Mouse (Mus musculus) neural tube, embryonic 11.5 days (tissue): ENCODE measurements at regions not wholly inside any gene's neighbourhood (a gene's known extent, or its start where the extent isn't known, plus 50 kb on each side); places are given as distances from the start of the nearest gene placed in this dataset.

Experiments
- ATAC-seq: fragments of 200-750 bp; cut with Nextera tagmentation; 2 replicates; pipeline ENCODE4 v1.8.0; 2017; ENCODE audit warnings: moderate number of reproducible peaks, mild to moderate bottlenecking, moderate TSS enrichment, moderate library complexity; ENCODE audit not compliant: insufficient read depth, low FRiP score, low TSS enrichment
- DNase-seq: peaks from one replicate; pipeline ENCODE4 v3.0.0-alpha.2; 2015; ENCODE audit warnings: low spot score
- H3K27ac ChIP-seq: fragments of 300-500 bp; sonication (generic); 2 replicates; pipeline ENCODE4 v1.5.1; 2014; ENCODE audit warnings: low read depth, mild to moderate bottlenecking, low read length
- H3K27me3 ChIP-seq: fragments of 300-500 bp; sonication (generic); 2 replicates; pipeline ENCODE4 v1.6.1; 2014; ENCODE audit warnings: mild to moderate bottlenecking, low read length, mixed read lengths; ENCODE audit not compliant: control insufficient read depth, insufficient read depth
- H3K36me3 ChIP-seq: fragments of 300-500 bp; sonication (generic); 2 replicates; pipeline ENCODE4 v1.6.1; 2014; ENCODE audit warnings: mild to moderate bottlenecking, low read length, moderate library complexity, mixed read lengths; ENCODE audit not compliant: control insufficient read depth, insufficient read depth
- H3K4me1 ChIP-seq: fragments of 300-500 bp; sonication (generic); 2 replicates; pipeline ENCODE4 v1.6.1; 2014; ENCODE audit warnings: low read length, mixed read lengths; ENCODE audit not compliant: control insufficient read depth, insufficient read depth
- H3K4me2 ChIP-seq: fragments of 300-500 bp; sonication (generic); 2 replicates; pipeline ENCODE4 v1.6.1; 2014; ENCODE audit warnings: low read depth, mild to moderate bottlenecking, moderate library complexity
- H3K4me3 ChIP-seq: fragments of 300-500 bp; sonication (generic); 2 replicates; pipeline ENCODE4 v1.5.1; 2014; ENCODE audit warnings: low read depth, low read length
- H3K9ac ChIP-seq: fragments of 300-500 bp; sonication (generic); 2 replicates; pipeline ENCODE4 v1.6.1; 2014; ENCODE audit warnings: mild to moderate bottlenecking, low read length
- H3K9me3 ChIP-seq: fragments of 300-500 bp; sonication (generic); 2 replicates; pipeline ENCODE4 v1.6.1; 2016; ENCODE audit warnings: low read length; ENCODE audit not compliant: control insufficient read depth
- WGBS: fragments of 180-500 bp; shearing (Covaris S2); extraction: QIAGEN DNeasy Blood & Tissue Kit; methylation state at CpG from one replicate; pipeline ENCODE4 v1.1.7; 2014; 5-methylcytosine and 5-hydroxymethylcytosine counted together

GRCm38 (mm10) chr4:89391463-89392308, 80.8 kb upstream of the Cdkn2b start:
- DNase-seq (no peak), ATAC-seq (no peak)
- no peak overlapping the region for H3K4me3 ChIP-seq
- no peak overlapping the region for H3K27ac ChIP-seq
- H3K27me3 ChIP-seq = no peaks in the 10 kb centered on the region
- no peak overlapping the region for H3K4me2 ChIP-seq
- H3K9ac ChIP-seq = no peak overlapping the region
- no peaks in the 10 kb centered on the region for H3K9me3 ChIP-seq
- H3K36me3 ChIP-seq = no peaks in the 10 kb centered on the region
- 89% methylated on average over 9 of the region's 9 CpGs for WGBS
- H3K4me1 ChIP-seq = no peaks in the 10 kb centered on the region

GRCm38 (mm10) chr4:89383548-89383947, 72.7 kb upstream of the Cdkn2b start:
- no peaks in the 10 kb centered on the region for H3K27me3 ChIP-seq
- DNase-seq = no peak
- no peak for ATAC-seq
- H3K36me3 ChIP-seq = no peaks in the 10 kb centered on the region
- WGBS = 90% methylated on average over 3 of the region's 3 CpGs
- no peak overlapping the region for H3K4me2 ChIP-seq
- no peak overlapping the region for H3K4me3 ChIP-seq
- no peak overlapping the region for H3K27ac ChIP-seq
- H3K4me1 ChIP-seq = no peaks in the 10 kb centered on the region
- H3K9ac ChIP-seq = no peak overlapping the region
- no peaks in the 10 kb centered on the region for H3K9me3 ChIP-seq

GRCm38 (mm10) chr4:89382434-89382976, 71.7 kb upstream of the Cdkn2b start:
- no peaks in the 10 kb centered on the region for H3K9me3 ChIP-seq
- no peaks in the 10 kb centered on the region for H3K4me1 ChIP-seq
- no peak overlapping the region for H3K4me3 ChIP-seq
- no peaks in the 10 kb centered on the region for H3K27me3 ChIP-seq
- no peak overlapping the region for H3K9ac ChIP-seq
- no peak overlapping the region for H3K27ac ChIP-seq
- no peaks in the 10 kb centered on the region for H3K36me3 ChIP-seq
- no peak for DNase-seq
- no peak overlapping the region for H3K4me2 ChIP-seq
- ATAC-seq = no peak
- WGBS = 81% methylated on average over 4 of the region's 4 CpGs

- 80% methylated on average over 2 of the region's 2 CpGs for WGBS
- Histone ChIP-seq H3K27me3 (no peaks in the 10 kb centered on the region), H3K4me2 (no peak overlapping the region), H3K36me3 (no peaks in the 10 kb centered on the region), H3K9me3 (no peaks in the 10 kb centered on the region), H3K9ac (no peak overlapping the region), H3K4me3 (no peak overlapping the region), H3K4me1 (no peaks in the 10 kb centered on the region), H3K27ac (no peak overlapping the region)
- ATAC-seq = no peak
- no peak for DNase-seq
Observed at GRCm38 (mm10) chr4:89381763-89382162, 70.9 kb upstream of the Cdkn2b start.

GRCm38 (mm10) chr4:89381077-89381476, 70.2 kb upstream of the Cdkn2b start:
- no peaks in the 10 kb centered on the region for H3K9me3 ChIP-seq
- no peaks in the 10 kb centered on the region for H3K4me1 ChIP-seq
- ATAC-seq (no peak), DNase-seq (no peak)
- no peak overlapping the region for H3K4me2 ChIP-seq
- no peak overlapping the region for H3K27ac ChIP-seq
- no peaks in the 10 kb centered on the region for H3K27me3 ChIP-seq
- H3K9ac ChIP-seq = no peak overlapping the region
- no peak overlapping the region for H3K4me3 ChIP-seq
- WGBS = 95% methylated on average over 5 of the region's 5 CpGs
- no peaks in the 10 kb centered on the region for H3K36me3 ChIP-seq

- ATAC-seq (no peak), DNase-seq (no peak)
- H3K27ac ChIP-seq = no peak overlapping the region
- H3K9ac ChIP-seq = no peak overlapping the region
- no peaks in the 10 kb centered on the region for H3K9me3 ChIP-seq
- no peaks in the 10 kb centered on the region for H3K36me3 ChIP-seq
- no peaks in the 10 kb centered on the region for H3K4me1 ChIP-seq
- 94% methylated on average over 8 of the region's 8 CpGs for WGBS
- H3K4me3 ChIP-seq = no peak overlapping the region
- H3K27me3 ChIP-seq = no peaks in the 10 kb centered on the region
- no peak overlapping the region for H3K4me2 ChIP-seq
Observed at GRCm38 (mm10) chr4:89380330-89380945, 69.6 kb upstream of the Cdkn2b start.

GRCm38 (mm10) chr4:89379622-89380329, 68.9 kb upstream of the Cdkn2b start:
- no peaks in the 10 kb centered on the region for H3K36me3 ChIP-seq
- H3K4me1 ChIP-seq = no peaks in the 10 kb centered on the region
- DNase-seq = no peak
- H3K27ac ChIP-seq = no peak overlapping the region
- H3K9me3 ChIP-seq = no peaks in the 10 kb centered on the region
- no peak for ATAC-seq
- H3K4me3 ChIP-seq = no peak overlapping the region
- WGBS = 87% methylated on average over 6 of the region's 6 CpGs
- H3K4me2 ChIP-seq = no peak overlapping the region
- H3K27me3 ChIP-seq = no peaks in the 10 kb centered on the region
- no peak overlapping the region for H3K9ac ChIP-seq

GRCm38 (mm10) chr4:89372631-89373030, 61.8 kb upstream of the Cdkn2b start:
- no peak overlapping the region for H3K9ac ChIP-seq
- no peaks in the 10 kb centered on the region for H3K4me1 ChIP-seq
- WGBS = 80% methylated on average over 6 of the region's 6 CpGs
- no peak overlapping the region for H3K27ac ChIP-seq
- no peaks in the 10 kb centered on the region for H3K36me3 ChIP-seq
- ATAC-seq (no peak), DNase-seq (no peak)
- H3K27me3 ChIP-seq = no peaks in the 10 kb centered on the region
- H3K4me3 ChIP-seq = no peak overlapping the region
- no peaks in the 10 kb centered on the region for H3K9me3 ChIP-seq
- no peak overlapping the region for H3K4me2 ChIP-seq
